23 mouse cellular contexts compared by ENCODE assay signal in genomic region chr8:54330106-54330505, GRCm38 (mm10).
DNase-seq lines count a peak whose midpoint lies in the region; ATAC-seq and TF ChIP-seq lines count a peak whose summit lies in the region.
"Had no signal": no experiment of that assay in that cellular context is flagged by ENCODE, and none has a peak within 500 bp of the region (broad histone marks: within the 10 kb centered on the region; RNA-seq: fewer than 3 reads in every experiment).

No protein-coding gene starts in this region.

- intact Hi-C loops in heart, postnatal 25 days (cut with DNase I), result no loop called here

- no peaks in the 10 kb centered on the region for H3K9me3 ChIP-seq in limb, embryonic 14.5 days (ENCODE audit: control insufficient read depth, low read length)
- no peaks in the 10 kb centered on the region for H3K9me3 ChIP-seq in limb, embryonic 10.5 days (replicated peaks)
- H3K9me3 ChIP-seq: embryonic facial prominence, embryonic 15.5 days; hindbrain, embryonic 10.5 days; hindbrain, embryonic 13.5 days; intestine, embryonic 15.5 days had no signal

- H3K27me3 ChIP-seq in limb, embryonic 14.5 days (ENCODE audit: control insufficient read depth, insufficient read depth, low read length), result no peaks in the 10 kb centered on the region
- H3K27me3 ChIP-seq in limb, embryonic 10.5 days (ENCODE audit: low read depth, poor library complexity, severe bottlenecking), result no peaks in the 10 kb centered on the region
- H3K27me3 ChIP-seq: embryonic facial prominence, embryonic 15.5 days; hindbrain, embryonic 13.5 days; intestine, embryonic 15.5 days had no signal

- H3K36me3 ChIP-seq in limb, embryonic 14.5 days (ENCODE audit: control insufficient read depth, insufficient read depth, low read length), result no peaks in the 10 kb centered on the region
- no peaks in the 10 kb centered on the region for H3K36me3 ChIP-seq in limb, embryonic 10.5 days
- H3K36me3 ChIP-seq: embryonic facial prominence, embryonic 15.5 days; hindbrain, embryonic 10.5 days; hindbrain, embryonic 13.5 days; intestine, embryonic 15.5 days had no signal

- no peak overlapping the region for H3K9ac ChIP-seq in limb, embryonic 14.5 days (ENCODE audit: low read depth, low read length, severe bottlenecking)
- H3K9ac ChIP-seq: embryonic facial prominence, embryonic 15.5 days; hindbrain, embryonic 13.5 days; intestine, embryonic 15.5 days had no signal

- no peak for ATAC-seq in limb, embryonic 14.5 days (ENCODE audit: low FRiP score, low read depth)
- ATAC-seq: forebrain, embryonic 16.5 days; hindbrain, embryonic 16.5 days; intestine, embryonic 15.5 days had no signal

- no peak overlapping the region for H3K4me2 ChIP-seq in limb, embryonic 14.5 days (replicated peaks; ENCODE audit: low read depth, low read length, severe bottlenecking)
- H3K4me2 ChIP-seq: embryonic facial prominence, embryonic 15.5 days; heart, embryonic 11.5 days; hindbrain, embryonic 13.5 days; intestine, embryonic 15.5 days had no signal

- H3K27ac ChIP-seq in limb, embryonic 14.5 days (replicated peaks; ENCODE audit: low read depth, low read length), result no peak overlapping the region
- no peak overlapping the region for H3K27ac ChIP-seq in limb, embryonic 10.5 days
- H3K27ac ChIP-seq: embryonic facial prominence, embryonic 15.5 days; gastrocnemius, adult 2 months; hindbrain, embryonic 10.5 days; hindbrain, embryonic 13.5 days; intestine, embryonic 15.5 days had no signal

- no peaks in the 10 kb centered on the region for H3K4me1 ChIP-seq in limb, embryonic 14.5 days (ENCODE audit: control insufficient read depth, insufficient read depth, low read length)
- no peaks in the 10 kb centered on the region for H3K4me1 ChIP-seq in limb, embryonic 10.5 days
- H3K4me1 ChIP-seq: embryonic facial prominence, embryonic 15.5 days; hindbrain, embryonic 10.5 days; hindbrain, embryonic 13.5 days; intestine, embryonic 15.5 days had no signal

- no peak for TF ChIP-seq POLR2A in limb, embryonic 14.5 days (IDR thresholded peaks at IDR 0.05; ENCODE audit: borderline replicate concordance, extremely low read depth, insufficient read depth, insufficient read length)

- peak; percentile 3 to 15 for DNase-seq in cerebellum, postnatal 10 days
- no peak for DNase-seq in cerebellum, adult 18-20 months
- DNase-seq in limb, embryonic 14.5 days (ENCODE audit: low spot score), result peak; percentile 62
- DNase-seq in limb, embryonic 10.5 days (ENCODE audit: low spot score), result no peak
- peak; percentile 6 for DNase-seq in Muller cell, postnatal 12 days (ENCODE audit: inconsistent ontology term)
- DNase-seq in heart, postnatal 25 days (ENCODE audit: low spot score), result no peak
- DNase-seq: adrenal gland, postnatal 25 days; cerebellum, adult 2 months; cerebellum, adult 9-11 months; cerebellum, postnatal 36 days; embryo, embryonic 11 days; gastrocnemius, adult 2 months; gastrocnemius, postnatal 14 days; heart, adult 11 months; heart, postnatal 36 days; kidney, adult 2 months had no signal

- no peak overlapping the region for H3K4me3 ChIP-seq in limb, embryonic 14.5 days (replicated peaks; ENCODE audit: low read length)
- no peak overlapping the region for H3K4me3 ChIP-seq in limb, embryonic 10.5 days
- H3K4me3 ChIP-seq: embryonic facial prominence, embryonic 15.5 days; gastrocnemius, adult 2 months; hindbrain, embryonic 10.5 days; hindbrain, embryonic 13.5 days; intestine, embryonic 15.5 days had no signal

- WGBS in limb, embryonic 14.5 days, result 84% methylated on average over 1 of the region's 1 CpGs
- 96% methylated on average over 1 of the region's 1 CpGs for WGBS in limb, embryonic 10.5 days

Comparison
In these comparisons a context has a peak if more than half of its experiments do, and no peak if none do; other contexts are left out.
1. DNase-seq: peak in cerebellum, postnatal 10 days (2 of 2), limb, embryonic 14.5 days (single experiment) and Muller cell, postnatal 12 days (single experiment); none in cerebellum, adult 18-20 months (0 of 2), limb, embryonic 10.5 days (single experiment) and heart, postnatal 25 days (single experiment).